Mouse (Mus musculus) lung, postnatal 4 days (tissue): ENCODE results near the gene Trmt61a.
A peak's percentile ranks its signal among the peaks of the same experiment; 100 is the strongest.
"Not testable (repeated sequence)": the region's sequence is repeated elsewhere in the genome, so short reads cannot be mapped to it uniquely, and the experiment has no call there.

Experiments used
- DNase-seq, 2 experiments: peaks; one replicate each; pipeline ENCODE4 v3.0.0; 2021

Gene Trmt61a

DNA sequence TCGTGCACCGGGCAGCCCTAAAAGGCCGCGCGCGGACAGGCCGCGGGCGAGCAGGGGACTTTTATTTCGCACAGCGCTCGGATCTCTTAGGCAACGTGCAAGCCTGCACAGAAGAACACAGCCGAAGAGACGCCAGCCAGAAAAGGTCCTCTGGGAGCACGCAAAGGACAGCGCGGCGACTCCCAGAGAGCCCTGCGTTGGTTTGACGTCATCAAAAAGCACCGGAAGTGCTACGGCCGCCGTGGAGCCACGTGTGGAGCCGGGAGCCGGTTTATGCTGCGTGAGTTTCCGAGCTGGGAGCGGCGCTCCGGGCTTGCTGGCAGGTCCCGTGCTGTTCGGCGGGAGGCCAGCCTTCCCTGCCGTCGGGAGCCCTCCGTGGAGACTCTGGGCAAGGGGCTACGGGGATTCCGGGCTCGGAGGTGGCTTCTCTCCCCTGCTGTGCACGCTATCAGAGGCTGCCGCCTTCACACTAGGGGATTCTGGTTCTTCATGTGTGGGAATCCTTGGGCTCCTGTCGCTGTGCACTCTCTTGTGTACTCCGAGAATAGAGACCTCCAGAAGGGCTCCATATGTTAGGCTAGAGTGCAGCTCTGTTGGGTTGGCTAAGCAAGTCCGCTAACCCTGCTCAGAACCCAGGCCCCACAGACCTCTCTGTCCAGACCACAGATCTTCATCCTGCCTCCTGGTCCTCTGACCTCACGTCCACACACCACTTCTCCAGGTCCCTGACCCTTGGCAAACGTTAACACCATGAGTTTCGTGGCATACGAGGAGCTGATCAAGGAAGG is at the start of gene Trmt61a:
Gene Trmt61a (plus strand): TSS at position 224 of the 788 bp plus-strand sequence.
- peak; percentile 92 for DNase-seq

DNA sequence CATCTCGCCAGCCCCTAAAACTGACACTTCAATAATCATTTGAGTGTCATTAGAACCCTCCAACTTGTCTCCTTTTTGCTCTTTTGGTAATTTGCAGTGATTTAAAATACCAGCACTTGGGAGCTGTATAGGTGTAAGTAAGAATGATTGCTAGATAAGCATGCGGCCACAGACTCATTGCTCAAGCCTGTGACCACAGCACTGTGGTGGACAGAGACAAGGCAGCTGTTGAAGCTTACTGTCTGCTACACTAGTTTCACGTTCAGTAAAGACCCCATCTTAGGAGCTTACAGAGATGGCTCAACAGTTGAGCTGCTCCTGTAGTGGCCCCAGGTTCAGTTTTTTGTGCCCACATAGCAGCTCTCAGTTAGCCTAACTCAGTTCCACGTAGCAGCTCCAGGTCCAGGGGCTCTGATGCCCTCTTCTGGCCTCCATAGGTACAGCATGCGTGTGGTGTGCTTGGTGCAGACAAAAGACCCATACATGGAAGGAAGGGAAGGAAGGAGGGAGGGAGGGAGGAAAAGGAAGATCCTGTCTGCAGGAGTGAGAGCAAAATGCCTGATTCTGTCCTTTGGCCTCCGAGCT is 29.8 kb upstream of the Trmt61a start:
- DNase-seq = peak; percentile 63 to 75

DNA sequence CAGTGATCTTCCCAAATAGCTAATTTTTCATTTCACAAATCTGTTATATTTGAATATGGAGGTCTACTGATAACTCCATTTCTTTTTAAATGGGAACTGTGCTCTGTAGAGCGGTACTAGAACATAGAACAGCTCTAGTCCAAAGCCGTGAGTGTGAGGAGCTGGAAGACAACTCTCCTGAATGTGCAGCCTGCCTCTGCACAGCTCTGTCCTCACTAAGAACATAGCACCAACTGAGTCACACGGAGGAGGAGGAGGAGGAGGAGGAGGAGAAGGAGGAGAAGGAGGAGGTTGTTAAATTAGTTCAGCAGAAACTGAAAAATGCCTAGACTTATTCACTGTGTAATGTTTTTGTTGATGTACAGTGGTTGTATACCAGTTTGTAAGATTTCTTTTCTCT is 25.0 kb upstream of the Trmt61a start:
- no peak for DNase-seq

DNA sequence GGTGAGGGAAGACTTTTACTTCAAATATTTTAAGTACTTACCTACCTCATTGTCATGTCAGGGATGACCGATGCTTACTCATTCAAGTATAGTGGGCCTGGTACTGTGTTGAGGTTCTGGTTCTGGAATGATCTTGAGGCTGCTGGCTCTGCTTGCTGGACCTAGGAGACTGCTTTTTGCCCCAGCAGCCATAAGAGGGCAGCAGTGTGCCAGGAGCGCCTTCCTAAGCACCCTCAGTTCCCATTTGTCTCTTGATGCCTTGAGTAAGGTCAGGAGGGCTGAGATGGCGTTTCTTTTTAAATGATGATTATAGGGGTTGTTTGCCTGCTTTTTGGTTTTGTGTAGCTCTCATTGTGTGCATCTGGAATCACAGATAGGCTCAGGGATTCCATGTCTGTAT is 24.5 kb upstream of the Trmt61a start:
- DNase-seq = peak; percentile 68 to 79

DNA sequence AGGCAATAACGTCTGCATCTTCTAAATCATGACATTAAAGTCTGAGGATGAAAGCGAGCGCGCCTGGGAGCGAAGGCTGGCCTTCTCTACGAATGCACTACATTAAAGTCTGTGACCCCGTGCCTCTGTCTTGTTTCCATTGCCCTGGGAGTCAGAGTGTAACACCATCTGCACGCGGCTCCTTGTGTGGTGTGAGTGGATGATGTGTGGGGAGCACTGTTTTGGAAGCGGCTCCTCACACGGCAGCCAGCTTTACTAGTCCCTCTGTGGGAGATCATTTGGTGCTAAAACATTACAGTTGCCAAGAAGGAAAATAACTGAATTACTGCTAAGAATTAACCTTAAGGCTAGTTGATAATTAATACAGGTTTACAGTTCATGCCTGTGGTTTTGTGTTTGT is 22.2 kb upstream of the Trmt61a start:
- DNase-seq = no peak

DNA sequence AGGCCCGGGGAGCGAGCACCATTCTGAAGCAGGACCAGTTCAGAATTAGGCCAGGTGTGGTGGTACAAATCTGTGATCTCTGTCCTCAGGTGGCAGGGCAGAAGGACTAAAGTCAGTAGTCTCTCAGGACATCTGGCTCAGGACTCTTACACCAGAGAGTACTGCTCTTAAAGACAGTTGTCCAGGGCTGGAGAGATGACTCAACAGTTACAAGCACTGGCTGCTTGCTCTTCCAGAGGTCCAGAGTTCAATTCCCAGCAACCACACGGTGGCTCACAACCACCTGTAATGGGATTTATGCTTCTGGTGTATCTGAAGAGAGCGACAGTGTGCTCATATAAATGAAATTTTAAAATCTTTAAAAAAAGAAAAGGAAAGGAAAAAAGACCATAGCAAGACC is 18.6 kb upstream of the Trmt61a start:
- DNase-seq = no peak

DNA sequence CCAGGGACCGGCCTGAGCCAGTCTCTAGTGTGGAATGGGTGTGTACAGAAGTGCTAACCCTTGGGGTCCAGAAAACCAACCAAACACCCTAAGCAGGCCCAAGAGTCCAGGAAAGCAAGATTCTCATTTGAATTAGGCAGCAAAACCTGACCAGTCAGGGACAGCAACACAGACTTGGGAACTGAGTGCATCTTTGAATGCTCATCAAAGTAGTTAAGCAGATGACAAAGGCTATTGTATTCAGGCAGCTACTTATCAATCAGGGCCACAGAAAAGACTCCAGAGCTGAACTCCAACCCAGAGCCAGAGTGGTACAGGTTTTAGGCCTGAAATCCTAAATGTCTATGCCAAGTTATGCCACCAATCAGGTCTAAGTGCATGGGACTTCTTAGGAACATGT is 17.3 kb upstream of the Trmt61a start:
- DNase-seq = no peak

DNA sequence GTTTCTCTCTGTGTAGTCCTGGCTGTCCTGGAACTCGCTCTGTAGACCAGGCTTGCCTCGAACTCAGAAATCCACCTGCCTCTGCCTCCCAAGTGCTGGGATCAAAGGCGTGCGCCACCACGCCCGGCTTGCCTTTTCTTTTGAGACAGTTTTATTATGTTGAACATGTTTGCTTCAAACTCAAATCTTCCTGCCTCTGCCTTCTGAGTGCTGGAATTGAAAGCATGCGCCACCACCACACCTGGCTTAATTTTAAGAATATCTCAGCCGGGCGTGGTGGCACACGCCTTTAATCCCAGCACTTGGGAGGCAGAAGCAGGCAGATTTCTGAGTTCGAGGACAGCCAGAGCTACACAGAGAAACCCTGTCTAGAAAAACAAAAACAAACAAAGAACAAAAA is 16.4 kb upstream of the Trmt61a start:
- DNase-seq = not testable (repeated sequence)

DNA sequence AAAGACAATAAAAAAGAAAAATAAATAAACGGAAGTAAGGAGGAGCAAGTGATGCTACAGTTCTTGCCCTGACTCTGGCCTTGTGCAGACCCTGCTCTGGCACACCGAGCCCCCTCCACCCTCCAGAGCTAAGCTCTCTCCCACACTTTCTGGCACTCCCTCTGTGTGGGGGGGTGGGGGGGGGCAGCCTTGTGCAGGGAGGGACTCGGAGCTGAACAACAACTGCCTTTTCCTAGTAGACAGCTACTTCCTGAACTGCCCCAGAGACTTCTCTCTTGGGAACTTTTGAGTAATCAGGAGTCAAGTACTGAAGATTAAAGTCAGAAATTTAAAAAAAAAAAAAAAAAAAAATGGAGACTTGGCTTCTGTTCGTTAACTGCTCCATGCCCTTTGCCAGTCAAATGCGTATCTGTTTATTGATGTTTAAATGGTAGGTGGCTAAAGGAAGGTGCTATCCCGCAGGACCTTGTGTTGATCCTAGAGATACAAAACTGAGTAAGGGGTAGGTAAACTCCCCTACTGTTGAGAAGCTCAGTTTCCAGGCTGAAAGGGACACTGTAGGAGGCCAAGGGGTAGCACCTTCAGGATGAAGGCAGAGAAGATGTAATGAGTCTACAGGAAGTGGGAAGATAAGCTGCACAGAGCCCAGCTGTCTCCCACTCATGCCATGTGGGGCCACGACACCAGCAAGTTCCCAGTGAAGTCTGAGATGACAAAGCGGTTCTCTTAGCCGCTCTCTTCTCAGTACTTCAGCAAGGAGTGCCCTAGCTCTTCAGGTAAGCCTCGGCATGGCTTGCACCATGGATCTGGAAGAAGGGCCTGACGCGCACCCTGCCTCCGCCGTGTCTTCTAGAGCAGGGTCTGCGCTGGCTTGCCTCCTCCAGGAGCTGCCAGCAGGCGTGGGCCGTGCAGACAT is 14.4 kb upstream of the Trmt61a start:
- no peak for DNase-seq

DNA sequence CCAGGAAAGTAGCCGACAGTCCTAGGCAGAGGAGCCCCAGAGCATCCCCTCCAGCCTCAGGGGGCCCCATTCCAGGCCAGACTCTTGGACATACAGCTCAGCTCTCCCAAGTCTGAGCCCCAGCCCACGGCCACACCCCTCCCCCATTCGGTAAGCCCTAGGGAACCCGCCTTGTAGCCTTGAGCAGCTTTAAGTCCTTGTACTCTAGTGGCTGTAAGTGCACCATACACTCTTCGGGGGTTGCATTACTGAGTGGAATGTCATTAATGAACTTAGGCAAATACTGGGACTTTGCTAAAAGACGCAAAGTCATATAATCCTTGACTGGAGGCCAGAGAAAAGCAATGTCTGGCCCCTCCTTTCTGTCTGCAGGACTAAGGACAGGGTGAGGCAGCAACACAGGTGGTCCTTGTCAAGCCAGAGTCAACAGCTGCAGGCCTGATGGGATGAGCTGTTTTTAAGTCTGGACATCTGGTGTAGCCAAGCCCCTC is 13.7 kb upstream of the Trmt61a start:
- DNase-seq = peak; percentile 66 to 88

DNA sequence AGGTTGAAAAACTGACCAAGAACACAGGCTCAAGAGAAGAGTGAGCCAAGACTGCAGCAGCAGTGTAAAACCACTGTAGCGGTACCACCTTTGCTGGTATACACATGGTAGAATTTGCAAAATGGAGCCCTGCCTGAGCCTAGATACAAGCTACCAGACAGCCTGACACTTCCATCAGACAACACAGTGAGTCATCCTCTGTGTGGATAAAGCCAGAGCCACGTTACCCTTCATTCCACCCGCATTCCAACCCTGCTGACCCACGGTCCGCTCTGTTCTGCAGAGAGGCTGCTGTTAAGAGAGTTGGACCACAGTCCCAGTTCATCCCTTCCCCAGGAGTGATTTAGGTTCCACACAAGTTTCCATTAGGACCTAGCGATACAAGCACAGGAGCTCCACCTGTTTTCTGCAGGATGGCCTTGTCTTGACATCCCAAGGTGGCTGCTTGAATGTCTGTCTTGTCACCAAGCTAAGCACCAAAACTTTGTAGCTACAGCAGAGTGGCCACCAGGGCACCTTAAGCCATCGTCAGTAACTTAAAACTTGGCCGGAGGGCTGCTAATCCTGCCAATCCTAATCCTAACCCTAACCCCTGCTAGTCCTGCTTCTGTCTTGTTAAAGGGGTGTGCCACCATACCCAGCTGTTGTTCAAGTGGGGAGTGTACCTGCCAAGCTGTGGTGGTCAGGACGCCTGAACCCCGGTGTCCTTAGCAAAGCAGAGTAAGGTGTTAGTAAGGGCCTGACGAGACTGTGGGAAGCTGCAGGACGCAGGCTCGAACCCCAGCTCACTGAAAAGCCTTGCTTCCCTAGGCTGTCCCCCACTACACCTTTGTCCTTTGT is 12.6 kb upstream of the Trmt61a start:
- no peak for DNase-seq

DNA sequence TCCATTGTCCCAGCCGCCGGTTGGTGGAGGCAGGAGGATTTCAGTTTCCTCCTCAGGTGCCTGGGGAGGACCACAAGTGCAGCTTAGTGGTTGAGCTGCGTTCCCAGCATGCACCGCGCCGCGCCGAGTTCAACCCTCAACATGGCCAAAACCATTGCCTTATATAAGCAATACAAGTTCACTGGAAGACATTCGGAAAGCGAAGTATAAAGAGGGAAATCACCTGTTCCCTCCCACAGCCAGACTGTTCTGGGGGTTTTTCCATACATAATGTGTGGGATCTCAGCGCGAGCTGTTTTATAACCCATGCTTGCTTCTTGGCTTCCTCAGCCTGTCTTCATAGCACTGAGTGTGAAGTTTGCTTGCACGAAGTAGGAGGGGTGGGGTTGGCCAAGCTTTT is 11.5 kb upstream of the Trmt61a start:
- no peak for DNase-seq

DNA sequence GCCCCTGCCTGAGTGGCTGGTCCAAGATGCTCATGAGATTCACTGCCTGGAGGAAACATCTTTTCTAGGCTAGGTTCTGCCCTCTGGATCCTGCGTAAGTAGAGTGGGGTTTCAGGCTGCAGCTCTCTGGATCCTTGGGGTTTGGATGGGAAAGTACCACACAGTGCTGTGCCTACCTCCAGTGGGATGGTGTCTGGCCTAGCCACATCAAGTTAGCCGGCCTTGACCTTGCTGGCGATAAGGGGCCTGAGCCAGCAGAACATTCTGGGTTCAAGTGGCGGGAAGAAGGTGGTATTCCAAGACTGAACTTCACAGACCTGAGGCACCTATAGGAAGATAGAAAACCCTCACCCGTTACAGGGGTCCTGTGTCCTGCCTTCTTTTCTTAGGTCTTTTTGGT is 10.5 kb upstream of the Trmt61a start:
- DNase-seq = no peak

DNA sequence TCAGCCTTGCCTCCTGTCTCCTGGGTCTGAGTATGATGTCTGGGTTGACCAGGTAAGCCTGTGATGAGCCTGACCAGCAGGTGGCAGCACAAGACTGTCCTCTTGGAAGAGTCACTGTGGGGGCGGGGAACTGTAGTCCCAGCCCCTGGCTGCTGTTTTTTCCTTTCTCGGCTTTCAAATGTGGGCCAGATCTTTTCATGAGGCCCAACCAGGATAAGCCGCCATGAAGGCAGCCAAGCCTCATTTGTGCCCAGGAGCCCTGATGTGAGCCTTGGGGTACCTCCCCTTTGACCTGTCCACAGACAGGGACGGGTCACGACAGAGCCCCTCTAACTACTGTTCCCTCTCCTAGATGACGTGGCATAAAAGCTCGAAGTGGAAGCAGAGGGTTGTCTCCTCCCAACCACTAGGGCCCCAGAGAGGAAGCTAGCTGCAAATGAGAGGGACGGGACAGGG is 9.4 kb upstream of the Trmt61a start:
- DNase-seq = peak; percentile 91 to 96

DNA sequence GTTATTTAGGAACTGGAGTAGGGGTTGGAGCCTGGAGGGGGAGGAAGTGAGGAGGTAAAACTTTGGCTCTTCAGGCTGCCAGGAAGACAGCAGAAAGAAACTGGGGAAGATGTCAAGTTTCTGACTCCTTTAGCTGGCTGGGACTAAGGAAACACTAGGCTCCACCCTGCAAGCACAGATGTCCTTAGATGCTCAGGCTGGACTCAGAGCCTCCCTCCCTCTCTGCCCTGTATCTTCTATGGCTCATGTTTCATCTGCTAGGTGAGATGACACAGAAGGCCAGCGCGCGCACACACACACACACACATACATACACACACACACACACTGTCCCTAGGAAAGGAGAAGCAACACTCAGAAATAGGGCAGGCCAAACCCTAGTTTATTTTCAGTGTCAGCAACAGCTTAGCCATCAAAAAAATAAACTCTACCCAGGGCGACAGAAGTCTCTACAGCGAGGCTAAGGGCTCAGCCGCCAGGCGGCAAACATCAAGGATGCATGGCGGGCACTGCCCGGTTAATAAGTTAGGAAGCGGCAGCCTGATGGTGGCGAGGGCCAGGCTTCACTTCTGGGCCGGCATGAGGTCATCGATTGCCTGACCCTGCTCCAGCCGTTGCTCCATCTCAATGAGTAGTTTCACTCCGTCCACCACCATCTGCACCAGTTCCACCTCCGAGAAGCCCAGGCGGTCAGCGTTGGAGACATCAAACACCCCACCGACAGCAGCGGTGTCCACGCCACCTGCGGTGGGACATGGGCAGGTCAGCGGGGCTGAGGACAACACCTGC is 8.7 kb upstream of the Trmt61a start:
- DNase-seq = peak in 1 of 2 experiments; percentile 44

DNA sequence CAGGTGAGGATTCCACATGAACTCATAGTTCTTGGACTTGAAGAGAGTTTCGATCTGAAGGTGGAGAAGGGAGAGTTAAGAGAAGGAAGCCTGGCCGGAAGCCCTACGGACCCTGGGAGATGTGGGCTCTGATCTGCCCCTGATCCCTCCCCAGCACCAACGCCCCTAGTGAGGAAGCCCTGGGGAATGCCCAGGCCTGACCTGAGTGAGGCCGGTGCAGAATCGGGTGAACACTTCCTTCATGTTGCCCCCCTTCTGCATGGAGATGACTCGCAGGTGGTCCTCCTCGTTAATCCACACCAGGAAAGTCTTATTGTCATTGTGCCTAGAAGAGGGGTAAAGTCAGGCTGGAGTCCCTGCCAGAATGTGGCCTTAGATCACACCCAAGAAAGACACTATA is 7.9 kb upstream of the Trmt61a start:
- no peak for DNase-seq

DNA sequence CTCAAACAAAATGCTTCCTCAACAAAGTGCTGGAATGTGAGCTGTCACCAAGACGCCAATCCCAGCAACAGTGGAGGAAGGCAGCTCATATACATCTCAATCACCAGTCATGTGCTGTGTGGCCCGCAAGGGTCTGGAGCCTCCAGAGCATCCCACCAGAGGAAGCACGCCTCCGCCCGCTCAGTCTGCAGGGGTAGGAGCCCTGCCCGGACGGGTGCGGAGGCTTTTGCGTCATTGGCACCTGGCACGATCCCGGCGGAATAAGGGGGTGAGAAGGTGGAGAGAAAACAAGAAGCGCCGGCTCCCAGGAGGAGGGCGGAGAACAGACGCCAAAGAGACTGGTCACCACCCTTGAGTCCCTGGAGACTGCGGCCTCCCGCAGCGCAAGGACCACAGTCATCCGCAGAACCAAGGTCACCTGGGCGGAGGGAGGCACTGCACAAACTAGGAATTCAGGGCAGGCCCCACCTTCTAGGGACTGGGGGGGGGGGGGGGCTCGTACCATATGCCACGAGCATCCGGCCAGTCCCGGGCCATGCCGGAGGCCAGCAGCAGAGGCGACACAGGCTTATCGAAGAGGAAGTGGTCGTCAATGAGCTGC is 7.4 kb upstream of the Trmt61a start:
- DNase-seq = peak; percentile 57 to 64

DNA sequence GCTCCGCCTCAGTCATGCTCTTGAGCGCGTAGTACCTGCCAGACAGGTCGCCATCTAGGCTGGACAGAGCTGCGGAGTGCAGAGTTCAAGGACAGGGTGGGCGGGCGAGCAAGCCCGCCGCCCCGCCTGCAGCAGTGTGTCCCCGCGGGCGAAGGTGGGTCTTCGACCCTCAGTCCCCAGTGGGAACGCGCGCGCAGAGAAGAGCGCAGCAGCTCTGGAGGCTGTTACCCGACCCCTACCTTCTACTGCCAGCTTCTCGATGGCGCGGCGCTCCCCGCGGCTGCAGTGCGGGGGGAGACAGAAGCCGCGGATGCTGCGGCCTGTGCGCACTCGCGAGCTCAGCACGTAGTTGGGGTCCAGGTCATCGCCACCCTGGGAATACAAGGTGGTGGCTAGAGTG is 6.9 kb upstream of the Trmt61a start:
- DNase-seq = no peak

DNA sequence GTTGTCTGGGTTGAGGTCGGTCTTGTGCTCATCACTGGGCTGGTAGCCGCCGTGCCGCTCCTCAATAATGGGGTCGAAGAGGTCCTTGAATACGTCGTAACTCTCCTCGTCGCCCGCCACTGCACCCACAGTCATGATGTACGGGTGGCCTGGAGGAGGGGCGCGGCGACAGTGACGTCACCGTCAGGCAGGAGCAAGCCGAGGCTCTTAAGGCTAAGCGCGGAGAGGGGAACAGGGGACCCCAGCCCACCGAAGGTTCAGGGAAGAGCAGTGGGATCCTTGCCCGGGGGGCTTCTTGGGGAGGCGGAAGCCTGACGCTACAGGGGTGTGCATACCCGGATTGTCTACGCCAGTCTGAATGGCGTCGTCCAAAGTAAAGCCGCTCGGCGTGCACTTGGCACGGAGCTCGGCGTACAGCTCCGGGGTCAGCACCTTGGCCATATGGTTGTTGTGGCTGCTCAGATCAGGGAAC is 6.4 kb upstream of the Trmt61a start:
- peak; percentile 69 to 72 for DNase-seq

DNA sequence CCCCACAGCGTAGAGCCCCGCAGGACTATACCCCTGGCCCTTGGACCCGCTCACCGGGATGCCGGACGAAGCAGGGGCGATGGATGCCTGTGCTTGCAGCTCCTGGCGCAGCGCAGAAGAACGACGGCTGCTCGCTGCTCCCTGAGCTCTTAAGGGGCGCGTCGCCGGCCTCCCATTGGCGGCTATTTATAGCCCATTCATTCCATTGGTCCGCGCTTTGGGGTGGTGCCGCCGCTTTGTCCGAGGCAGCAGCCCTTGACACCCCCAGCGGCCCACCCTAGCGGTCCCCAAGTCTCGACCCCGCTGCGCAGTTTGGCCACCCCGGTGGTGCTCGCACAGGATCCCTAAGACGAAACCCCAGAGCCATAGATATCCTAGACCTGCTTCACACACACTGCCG is 5.7 kb upstream of the Trmt61a start, which contains the start of gene Ckb:
Gene Ckb (minus strand): TSS at position 163 of the 400 bp plus-strand sequence.
- DNase-seq = peak; percentile 76 to 87

DNA sequence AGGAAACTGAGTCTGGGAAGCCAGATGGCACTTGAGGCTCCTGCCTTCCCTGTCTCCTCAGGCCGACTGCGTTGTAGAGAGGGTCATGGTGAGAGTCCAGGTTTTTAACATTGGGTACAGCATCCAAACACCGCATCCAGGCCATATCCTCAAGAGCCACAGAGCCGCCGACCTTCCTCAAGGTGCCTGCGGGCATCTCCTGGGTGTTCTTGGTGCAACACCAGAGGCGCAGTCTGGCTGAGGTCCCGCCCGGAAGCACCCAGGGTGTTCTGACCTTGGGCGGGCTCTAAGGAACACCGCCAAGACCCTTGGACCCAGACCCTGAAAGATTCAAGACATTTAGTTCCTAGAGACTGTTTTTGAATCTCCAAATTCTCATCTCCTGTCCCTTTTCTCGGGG is 5.3 kb upstream of the Trmt61a start:
- no peak for DNase-seq
